ENCODE assay signal across 8 mouse cellular contexts in the genomic region with DNA sequence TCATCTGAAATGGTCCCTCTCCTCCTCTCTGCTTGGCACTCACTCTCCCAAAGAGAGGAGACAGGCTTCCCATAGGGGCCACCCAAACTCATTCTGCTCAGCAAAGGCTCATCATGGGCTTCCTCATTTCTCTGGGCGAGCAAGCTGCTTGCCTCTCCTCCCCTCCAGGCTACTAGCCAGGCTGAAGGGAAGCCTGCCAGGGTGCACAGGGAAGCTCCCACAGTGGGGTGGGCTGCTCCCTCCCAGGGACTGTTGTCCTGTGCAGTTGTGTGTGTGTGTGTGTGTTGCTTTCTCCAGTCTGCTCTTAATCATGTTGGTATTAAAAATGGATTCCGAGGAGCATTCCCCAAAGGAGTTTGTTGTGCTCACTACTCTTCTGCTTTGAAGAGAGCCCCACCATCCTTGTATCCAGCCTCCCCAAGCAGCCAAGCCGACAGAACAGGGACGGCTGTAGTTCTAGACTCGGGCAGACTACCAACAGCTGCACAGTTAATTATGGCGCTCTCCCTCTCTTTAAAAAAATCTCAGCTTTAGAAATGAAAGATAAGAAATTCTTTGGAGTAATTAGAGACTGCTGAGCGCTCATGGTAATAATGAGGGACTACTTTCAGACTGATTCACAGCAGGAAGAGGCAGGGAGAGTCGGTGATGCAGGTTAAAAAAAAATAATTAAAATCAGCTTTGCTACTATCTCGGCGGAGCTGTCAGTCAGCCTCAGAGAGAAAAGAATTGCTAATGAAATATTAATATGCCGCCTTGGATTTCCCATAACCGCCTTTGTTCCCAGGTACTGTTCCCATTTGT.
DNase-seq lines count a peak whose midpoint lies in the region; ATAC-seq lines count a peak whose summit lies in the region.

No protein-coding gene starts in this region.

- H3K4me3 ChIP-seq in intestine, embryonic 14.5 days (ENCODE audit: low read depth, low read length): no peak overlapping the region
- no peak overlapping the region for H3K4me3 ChIP-seq in intestine, embryonic 16.5 days (ENCODE audit: low read length)
- no peak overlapping the region for H3K4me3 ChIP-seq in embryonic facial prominence, embryonic 10.5 days

- no peak overlapping the region for H3K27ac ChIP-seq in intestine, embryonic 14.5 days (ENCODE audit: low read depth)
- H3K27ac ChIP-seq in intestine, embryonic 16.5 days (ENCODE audit: low read length): no peak overlapping the region
- H3K27ac ChIP-seq in embryonic facial prominence, embryonic 10.5 days (replicated peaks): peak overlapping the region; percentile 79

- H3K4me2 ChIP-seq in intestine, embryonic 14.5 days (ENCODE audit: low read length): no peak overlapping the region
- no peak overlapping the region for H3K4me2 ChIP-seq in intestine, embryonic 16.5 days (ENCODE audit: low read depth, low read length)

- no peak overlapping the region for H3K9ac ChIP-seq in intestine, embryonic 14.5 days (ENCODE audit: low read length)
- H3K9ac ChIP-seq in intestine, embryonic 16.5 days (ENCODE audit: low read depth, low read length): no peak overlapping the region

- no peaks in the 10 kb centered on the region for H3K9me3 ChIP-seq in intestine, embryonic 14.5 days (ENCODE audit: control insufficient read depth, low read length)
- H3K9me3 ChIP-seq in intestine, embryonic 16.5 days (ENCODE audit: control insufficient read depth, low read length): no peaks in the 10 kb centered on the region
- H3K9me3 ChIP-seq in embryonic facial prominence, embryonic 10.5 days: no peaks in the 10 kb centered on the region

- WGBS in intestine, embryonic 14.5 days: 64% methylated on average over 12 of the region's 12 CpGs
- WGBS in intestine, embryonic 16.5 days: 57% methylated on average over 12 of the region's 12 CpGs
- 36% methylated on average over 12 of the region's 12 CpGs for WGBS in embryonic facial prominence, embryonic 10.5 days

- peak; percentile 48 for DNase-seq in intestine, embryonic 14.5 days (ENCODE audit: low spot score)
- DNase-seq in embryonic facial prominence, embryonic 10.5 days (ENCODE audit: low spot score): no peak
- DNase-seq in gastrocnemius, postnatal 10 days: peak; percentile 75
- peak; percentile 24 to 46 for DNase-seq in layer of hippocampus, postnatal 36 days
- DNase-seq in ovary, postnatal 14 days (ENCODE audit: low spot score): peak; percentile 48

- no peak for ATAC-seq in intestine, embryonic 14.5 days (replicated peaks; ENCODE audit: low FRiP score, low TSS enrichment, low read depth)
- ATAC-seq in intestine, embryonic 16.5 days: no peak
- ATAC-seq in inflammation-experienced regulatory T-cells, adult 6 months: no peak
- no peak for ATAC-seq in activated CD4-positive, CD25-positive, alpha-beta regulatory T cell, adult 4 months

- H3K36me3 ChIP-seq in intestine, embryonic 14.5 days (ENCODE audit: control insufficient read depth, insufficient read depth, low read length): no peaks in the 10 kb centered on the region
- H3K36me3 ChIP-seq in intestine, embryonic 16.5 days (ENCODE audit: control insufficient read depth, insufficient read depth, low read length): no peaks in the 10 kb centered on the region
- H3K36me3 ChIP-seq in embryonic facial prominence, embryonic 10.5 days (replicated peaks): no peaks in the 10 kb centered on the region

- H3K27me3 ChIP-seq in intestine, embryonic 14.5 days (replicated peaks; ENCODE audit: control insufficient read depth, insufficient read depth, low read length): no peaks in the 10 kb centered on the region
- no peaks in the 10 kb centered on the region for H3K27me3 ChIP-seq in intestine, embryonic 16.5 days (replicated peaks; ENCODE audit: control insufficient read depth, insufficient read depth, low read length)
- no peaks in the 10 kb centered on the region for H3K27me3 ChIP-seq in embryonic facial prominence, embryonic 10.5 days (replicated peaks; ENCODE audit: low read depth, poor library complexity, severe bottlenecking)

- H3K4me1 ChIP-seq in intestine, embryonic 14.5 days (replicated peaks; ENCODE audit: control insufficient read depth, insufficient read depth, low read length): no peaks in the 10 kb centered on the region
- 0 out of 2 replicates have a peak, but pooled peaks cover 4% of the 10 kb centered on the region for H3K4me1 ChIP-seq in intestine, embryonic 16.5 days (ENCODE audit: control insufficient read depth, insufficient read depth, low read length)
- H3K4me1 ChIP-seq in embryonic facial prominence, embryonic 10.5 days: peaks cover 29% of the 10 kb centered on the region
